Mouse (Mus musculus) liver, embryonic 14.5 days (tissue): ENCODE measurements around the gene Snx11. TPM values are rescaled to one million over a fixed set of nuclear protein-coding genes. Genes with fewer than 3 reads are reported as not detected.
"Not testable (repeated sequence)": the region's sequence is repeated elsewhere in the genome, so short reads cannot be mapped to it uniquely, and the experiment has no call there.

Experiments
- ATAC-seq: fragments of 200-750 bp; cut with Nextera tagmentation; 2 replicates; pipeline ENCODE4 v1.8.0; 2017; ENCODE audit warnings: moderate number of reproducible peaks, mild to moderate bottlenecking, moderate library complexity; ENCODE audit not compliant: insufficient read depth
- DNase-seq, 3 experiments: peaks; one replicate each; pipeline ENCODE4 v3.0.0-alpha.2; 2012 to 2013; ENCODE audit warnings: low read depth in 3 of 3, low spot score in 3 of 3
- H3K27ac ChIP-seq: fragments of 300-500 bp; sonication (generic); 2 replicates; pipeline ENCODE4 v1.5.1; 2014; ENCODE audit warnings: moderate library complexity, mild to moderate bottlenecking, control low read depth, inconsistent platforms
- H3K27me3 ChIP-seq: fragments of 300-500 bp; sonication (generic); 2 replicates; pipeline ENCODE4 v1.6.1; 2014; ENCODE audit warnings: mild to moderate bottlenecking, low read length, moderate library complexity; ENCODE audit not compliant: control insufficient read depth, insufficient read depth
- H3K36me3 ChIP-seq: fragments of 300-500 bp; sonication (generic); replicated peaks from 2 replicates; pipeline ENCODE4 v1.6.1; 2014; ENCODE audit warnings: low read depth; ENCODE audit not compliant: control insufficient read depth, insufficient read depth
- H3K4me1 ChIP-seq, 2 experiments: fragments of 200-500 bp in 1 of 2; fragments of 300-500 bp in 1 of 2; sonication (generic) in 1 of 2; replicated peaks; 2 replicates each; pipeline ENCODE4 v1.6.1; 2012 to 2014; ENCODE audit warnings: antibody characterized with exemption in 1 of 2, inconsistent platforms in 1 of 2, low read length in 1 of 2; ENCODE audit not compliant: control insufficient read depth in 2 of 2, insufficient read depth in 2 of 2
- H3K4me2 ChIP-seq: fragments of 300-500 bp; sonication (generic); 2 replicates; pipeline ENCODE4 v1.6.1; 2014; ENCODE audit warnings: low read depth, mild to moderate bottlenecking, control low read depth, moderate library complexity
- H3K4me3 ChIP-seq, 2 experiments: fragments of 200-500 bp in 1 of 2; fragments of 300-500 bp in 1 of 2; sonication (generic) in 1 of 2; 2 replicates each; pipeline ENCODE4 v1.5.1; 2012 to 2014; ENCODE audit warnings: low read depth in 2 of 2, low read length in 2 of 2, mild to moderate bottlenecking in 2 of 2, control low read depth in 1 of 2, inconsistent platforms in 1 of 2, moderate library complexity in 1 of 2; ENCODE audit not compliant: insufficient read depth in 1 of 2
- H3K9ac ChIP-seq: fragments of 300-500 bp; sonication (generic); replicated peaks from 2 replicates; pipeline ENCODE4 v1.6.1; 2014; ENCODE audit warnings: mild to moderate bottlenecking, control low read depth, moderate library complexity
- H3K9me3 ChIP-seq: fragments of 300-500 bp; sonication (generic); 2 replicates; pipeline ENCODE4 v1.6.1; 2016; ENCODE audit warnings: low read length, mixed read lengths; ENCODE audit not compliant: control insufficient read depth
- CTCF ChIP-seq: IDR thresholded peaks from 2 replicates; pipeline ENCODE4 v1.5.1; 2016; ENCODE audit warnings: antibody characterized with exemption, low read depth, control low read depth
- EP300 ChIP-seq: IDR thresholded peaks from 2 replicates; pipeline ENCODE4 v1.6.1; 2016; ENCODE audit warnings: antibody characterized with exemption, low read depth
- WGBS: fragments of 180-500 bp; shearing (Covaris S2); extraction: QIAGEN DNeasy Blood & Tissue Kit; methylation state at CpG from one replicate; pipeline ENCODE4 v1.1.7; 2014; ENCODE audit not compliant: insufficient replicate concordance; 5-methylcytosine and 5-hydroxymethylcytosine counted together
- polyA plus RNA-seq, 2 experiments: library from polyadenylated mRNA; depleted of rRNA in 1 of 2; stranded (reverse) in 1 of 2; unstranded in 1 of 2; fragments of >200 nt; fragmentation: Nextera tagmentation in 1 of 2; extraction: Ambion mirVana in 1 of 2; gene quantifications; 2 replicates each; pipeline versions ENCODE4 v1.2.1 to v1.2.3; 2012 to 2014

The Snx11 gene
- polyA plus RNA-seq, 2 experiments = 4.9 to 10.1 TPM

- no peak overlapping the region for H3K9ac ChIP-seq
- WGBS = 79% methylated on average over 1 of the region's 1 CpGs
Observed at GRCm38 (mm10) chr11:96816494-96816893, 39.1 kb upstream of the Snx11 start.

GRCm38 (mm10) chr11:96815895-96816294, 38.5 kb upstream of the Snx11 start:
- no peaks in the 10 kb centered on the region for H3K9me3 ChIP-seq
- 83% methylated on average over 2 of the region's 2 CpGs for WGBS
- H3K36me3 ChIP-seq = peaks cover 41% of the 10 kb centered on the region
- H3K27me3 ChIP-seq = no peaks in the 10 kb centered on the region
- no peak overlapping the region for H3K4me3 ChIP-seq
- no peak for ATAC-seq
- H3K4me2 ChIP-seq = no peak overlapping the region
- no peak overlapping the region for H3K27ac ChIP-seq
- DNase-seq = no peak
- H3K9ac ChIP-seq = no peak overlapping the region
- no peaks in the 10 kb centered on the region for H3K4me1 ChIP-seq
- TF ChIP-seq CTCF (no peak), EP300 (no peak)

More at GRCm38 (mm10) chr11:96816494-96816893, 39.1 kb upstream of the Snx11 start:
- no peak overlapping the region for H3K4me3 ChIP-seq
- no peaks in the 10 kb centered on the region for H3K4me1 ChIP-seq
- H3K27ac ChIP-seq = no peak overlapping the region
- H3K27me3 ChIP-seq = no peaks in the 10 kb centered on the region
- no peak for DNase-seq
- TF ChIP-seq EP300 = no peak
- no peak for TF ChIP-seq CTCF
- peaks cover 47% of the 10 kb centered on the region for H3K36me3 ChIP-seq
- H3K4me2 ChIP-seq = no peak overlapping the region
- no peak for ATAC-seq
- H3K9me3 ChIP-seq = no peaks in the 10 kb centered on the region

- TF ChIP-seq CTCF (no peak), EP300 (no peak)
- 81% methylated on average over 2 of the region's 2 CpGs for WGBS
- Histone ChIP-seq H3K4me1 (no peaks in the 10 kb centered on the region), H3K27me3 (no peaks in the 10 kb centered on the region), H3K4me2 (no peak overlapping the region), H3K36me3 (peaks cover 34% of the 10 kb centered on the region), H3K27ac (no peak overlapping the region), H3K9ac (no peak overlapping the region), H3K4me3 (no peak overlapping the region), H3K9me3 (no peaks in the 10 kb centered on the region)
- ATAC-seq (no peak), DNase-seq (no peak)
Observed at GRCm38 (mm10) chr11:96814443-96814842, 37.1 kb upstream of the Snx11 start.

- DNase-seq (no peak), ATAC-seq (no peak)
- no peak overlapping the region for H3K27ac ChIP-seq
- no peak overlapping the region for H3K4me2 ChIP-seq
- no peaks in the 10 kb centered on the region for H3K27me3 ChIP-seq
- H3K36me3 ChIP-seq = peaks cover 29% of the 10 kb centered on the region
- no peaks in the 10 kb centered on the region for H3K4me1 ChIP-seq
- H3K4me3 ChIP-seq = no peak overlapping the region
- no peak overlapping the region for H3K9ac ChIP-seq
- no peaks in the 10 kb centered on the region for H3K9me3 ChIP-seq
- TF ChIP-seq CTCF (no peak), EP300 (no peak)
- 85% methylated on average over 5 of the region's 5 CpGs for WGBS
Observed at GRCm38 (mm10) chr11:96813920-96814319, 36.6 kb upstream of the Snx11 start.

GRCm38 (mm10) chr11:96813455-96813854, 36.1 kb upstream of the Snx11 start:
- Histone ChIP-seq H3K4me1 (no peaks in the 10 kb centered on the region), H3K9me3 (no peaks in the 10 kb centered on the region), H3K27me3 (no peaks in the 10 kb centered on the region), H3K4me3 (no peak overlapping the region), H3K9ac (no peak overlapping the region), H3K4me2 (no peak overlapping the region), H3K36me3 (peaks cover 29% of the 10 kb centered on the region), H3K27ac (no peak overlapping the region)
- no peak for TF ChIP-seq CTCF
- no peak for TF ChIP-seq EP300
- no peak for DNase-seq
- 82% methylated on average over 4 of the region's 4 CpGs for WGBS
- no peak for ATAC-seq

GRCm38 (mm10) chr11:96811188-96811587, 33.8 kb upstream of the Snx11 start:
- H3K27ac ChIP-seq, DNase-seq, H3K4me3 ChIP-seq, H3K27me3 ChIP-seq, H3K4me2 ChIP-seq, ATAC-seq, H3K9me3 ChIP-seq, H3K9ac ChIP-seq, H3K4me1 ChIP-seq: not testable (repeated sequence)
- 72% methylated on average over 1 of the region's 1 CpGs for WGBS
- peaks cover 34% of the 10 kb centered on the region for H3K36me3 ChIP-seq
